Mouse (Mus musculus): ENCODE results near the gene Dpysl4. TPM values are rescaled to one million over a fixed set of nuclear protein-coding genes. Genes with fewer than 3 reads are reported as not detected.

The Dpysl4 gene
- 1 to 10 TPM; 1.1 to 3.2 (median 2.5) TPM for total RNA-seq (2022)

DNA sequence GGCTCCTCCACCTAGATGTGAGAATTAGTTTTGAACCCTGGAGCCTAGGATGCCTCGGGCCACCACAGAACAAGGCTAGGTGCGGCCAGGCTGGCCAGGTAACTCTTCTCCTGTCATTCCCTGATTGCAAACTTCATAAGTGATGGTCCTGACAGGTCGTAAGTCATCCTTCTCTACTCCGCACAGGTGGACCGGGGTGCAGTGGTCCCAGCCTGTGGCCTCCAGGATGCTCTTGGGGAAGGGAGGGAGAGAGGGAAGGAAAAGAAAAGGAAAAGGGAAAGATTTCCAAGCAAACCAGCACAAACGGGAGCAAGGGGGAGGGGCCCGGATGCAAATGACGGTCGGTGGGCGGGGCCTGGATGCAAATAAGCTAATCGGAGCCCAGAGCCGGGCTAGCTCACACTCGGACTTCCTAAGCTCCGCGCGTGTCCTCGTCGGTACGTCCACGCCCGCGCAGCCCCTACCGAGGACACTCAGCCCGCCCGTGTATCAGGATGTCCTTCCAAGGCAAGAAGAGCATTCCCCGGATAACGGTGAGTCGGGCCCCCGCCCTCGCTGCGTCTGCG is at the start of gene Dpysl4:
TSS of gene Dpysl4 (plus strand) at position 373 of the 566 bp plus-strand sequence.
- peak; percentile 45 for DNase-seq

DNA sequence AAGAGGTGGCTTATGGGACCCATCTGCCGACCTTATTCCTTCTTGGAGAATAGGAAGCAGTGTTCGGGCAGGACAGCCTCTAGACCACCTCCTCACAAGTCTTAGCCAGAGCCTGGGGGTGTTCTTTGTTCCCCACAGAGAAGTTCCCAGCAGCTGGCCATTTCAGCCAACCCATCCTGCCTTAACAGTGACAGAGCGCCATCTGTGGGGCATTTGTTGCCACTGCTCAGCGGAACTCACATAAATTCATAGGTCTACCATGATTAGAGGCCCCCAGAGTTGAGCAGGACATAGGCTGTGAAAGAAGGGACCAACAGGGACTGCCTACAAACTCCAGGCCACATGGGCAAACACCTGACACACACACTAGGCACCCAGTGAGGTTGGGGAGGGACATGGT is 22.4 kb upstream of the Dpysl4 start:
- no peak for DNase-seq

DNA sequence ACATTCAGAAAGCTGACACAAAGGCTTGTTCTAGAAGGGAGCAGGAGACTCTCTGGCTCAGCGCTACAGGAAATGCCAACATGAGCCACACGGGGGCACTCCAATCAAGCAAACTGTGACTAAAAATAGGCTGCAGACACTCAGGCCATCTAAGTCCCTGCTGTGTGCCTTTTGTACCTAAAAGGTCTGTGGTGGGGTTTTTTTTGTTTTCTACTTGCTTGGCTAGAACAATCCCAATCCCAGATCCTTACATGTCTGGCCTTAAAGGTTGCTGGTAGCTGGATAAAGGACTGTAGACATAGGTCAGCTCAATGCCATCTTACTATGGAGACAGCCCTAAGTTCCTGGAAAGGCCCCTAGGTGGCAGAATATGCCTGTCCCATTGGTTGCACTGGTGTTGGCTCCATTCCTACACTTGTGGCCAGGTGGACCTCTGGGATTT is 17.6 kb upstream of the Dpysl4 start:
- peak; percentile 20 for DNase-seq

DNA sequence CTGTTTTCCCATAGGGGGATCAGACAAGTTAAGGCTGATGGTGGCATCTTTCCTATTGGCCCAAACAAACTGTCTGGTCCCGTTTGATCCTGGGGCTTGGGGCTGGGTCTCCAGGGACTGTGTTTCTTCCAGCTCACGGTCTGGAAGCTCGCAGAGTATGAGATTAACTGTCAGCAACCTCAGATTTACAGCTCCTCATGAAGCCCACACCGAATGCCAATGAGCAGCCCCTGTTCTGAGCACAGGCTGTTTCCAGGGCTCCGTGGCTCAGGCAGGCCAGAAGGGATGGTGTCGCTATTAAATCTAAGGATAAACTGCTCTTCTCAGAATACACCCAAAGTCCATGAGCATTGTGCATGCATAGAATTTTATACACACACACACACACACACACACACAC is 11.6 kb upstream of the Dpysl4 start:
- no peak for DNase-seq

DNA sequence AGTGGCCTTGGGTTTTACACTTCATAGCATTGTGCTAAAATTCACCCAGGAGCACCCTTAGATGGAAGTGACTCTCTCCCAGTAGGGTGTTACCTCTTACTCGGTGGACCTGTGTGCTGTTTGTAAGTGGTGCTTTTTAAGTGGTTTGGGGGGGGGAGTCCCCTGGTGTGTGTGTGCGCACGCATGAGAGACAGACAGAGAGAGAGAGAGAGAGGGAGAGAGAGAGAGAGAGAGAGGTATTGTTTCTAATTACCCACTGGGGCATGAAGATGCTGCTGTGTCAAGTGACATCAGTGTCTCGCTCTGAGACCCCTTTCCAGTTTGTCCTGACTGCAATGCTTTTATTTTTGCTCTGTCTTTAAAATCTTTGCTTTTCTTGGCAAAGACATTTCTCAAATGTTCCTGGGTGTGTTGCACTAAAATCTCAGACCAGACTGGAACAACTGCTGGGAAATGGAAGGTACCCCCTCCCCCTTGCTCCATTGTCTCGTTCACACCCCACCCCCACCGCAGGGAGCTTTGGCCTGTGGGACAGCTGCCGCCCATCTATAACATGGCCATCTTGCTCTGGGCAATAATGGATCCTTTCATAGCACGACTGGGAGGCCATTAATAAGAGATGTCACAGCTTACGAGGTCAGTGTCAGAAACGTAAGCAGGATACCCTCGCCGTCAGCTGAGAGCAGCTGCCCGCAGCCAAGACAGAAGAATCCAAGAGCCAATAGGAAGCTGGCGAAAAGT is 10.6 kb upstream of the Dpysl4 start:
- DNase-seq, result no peak

DNA sequence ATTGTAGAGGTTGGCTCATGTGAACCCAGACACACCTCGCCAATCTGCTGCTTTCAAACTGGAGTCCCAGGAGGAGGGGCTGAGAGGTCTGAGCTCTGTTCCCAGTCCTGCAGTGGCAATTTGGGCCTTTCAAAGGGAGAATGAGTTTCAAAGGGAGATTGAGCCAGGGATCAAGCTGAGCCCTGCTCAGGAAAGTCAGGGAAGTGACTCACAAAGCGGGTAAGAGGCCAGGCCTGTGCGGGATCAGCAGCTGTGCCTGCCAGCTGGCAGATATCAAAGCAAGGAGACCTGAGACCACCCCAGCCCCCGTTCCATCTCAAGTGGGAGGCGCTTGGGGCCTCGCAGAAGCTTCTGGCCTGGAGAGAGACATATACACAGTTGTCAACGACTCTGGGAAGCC is 8.5 kb upstream of the Dpysl4 start:
- no peak for DNase-seq

DNA sequence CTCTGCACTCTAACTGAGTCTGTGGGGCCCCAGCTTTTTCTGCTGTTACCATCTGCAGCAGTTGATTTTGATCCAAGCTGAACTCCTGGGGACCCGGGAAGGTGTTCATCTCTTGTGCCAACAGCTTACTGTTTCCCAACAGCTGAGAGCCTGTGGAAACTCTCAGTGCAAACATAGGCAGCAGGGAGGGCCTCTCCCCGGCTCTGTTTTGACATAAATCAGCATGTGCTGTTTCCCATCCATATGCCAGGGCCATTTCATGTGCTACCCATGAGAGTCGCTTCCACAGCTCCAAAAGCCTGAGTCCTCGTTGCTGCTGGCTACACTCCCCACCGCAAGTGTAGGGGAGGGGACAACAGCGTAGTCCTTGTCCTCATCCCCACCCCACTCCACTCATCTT is 7.6 kb upstream of the Dpysl4 start:
- no peak for DNase-seq

DNA sequence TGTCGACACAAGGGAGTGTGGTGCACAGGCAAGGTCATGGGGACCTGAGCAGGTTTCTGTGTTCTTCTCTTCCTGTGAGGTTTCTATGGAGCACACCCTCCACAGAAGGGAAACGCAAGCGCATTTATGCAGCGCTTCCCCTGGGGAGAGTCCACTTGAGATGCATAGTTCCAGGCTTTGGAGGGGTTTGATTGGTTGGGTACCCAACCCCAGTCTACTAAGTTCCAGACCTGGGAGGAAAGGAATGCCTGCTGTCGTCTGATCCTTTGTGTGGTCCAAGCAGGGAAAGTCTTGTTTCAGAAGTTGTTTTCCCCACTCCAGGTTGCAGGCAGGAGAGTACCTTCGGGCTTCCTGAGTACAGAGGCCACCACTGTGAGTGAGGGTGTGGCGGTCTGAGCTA is 6.7 kb upstream of the Dpysl4 start:
- DNase-seq, result no peak

DNA sequence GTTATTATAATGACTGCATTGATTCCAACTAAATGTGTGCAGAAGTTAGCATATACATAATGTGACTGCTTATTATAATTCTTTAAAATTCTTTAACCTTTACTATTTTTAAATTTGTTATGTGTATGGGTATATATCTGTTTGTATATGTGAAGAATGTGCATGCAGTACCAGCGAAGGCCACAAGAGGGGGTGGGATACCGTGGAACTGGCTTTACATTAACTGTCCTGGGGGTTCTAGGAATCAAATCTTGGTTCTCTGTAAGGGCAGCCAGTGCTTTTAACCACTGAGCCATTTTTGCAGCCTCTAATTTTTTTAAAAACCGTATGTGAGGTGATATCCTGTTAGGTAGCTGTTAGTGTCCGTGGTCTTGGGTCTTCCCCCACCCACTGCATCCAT is 5.1 kb upstream of the Dpysl4 start:
- no peak for DNase-seq

DNA sequence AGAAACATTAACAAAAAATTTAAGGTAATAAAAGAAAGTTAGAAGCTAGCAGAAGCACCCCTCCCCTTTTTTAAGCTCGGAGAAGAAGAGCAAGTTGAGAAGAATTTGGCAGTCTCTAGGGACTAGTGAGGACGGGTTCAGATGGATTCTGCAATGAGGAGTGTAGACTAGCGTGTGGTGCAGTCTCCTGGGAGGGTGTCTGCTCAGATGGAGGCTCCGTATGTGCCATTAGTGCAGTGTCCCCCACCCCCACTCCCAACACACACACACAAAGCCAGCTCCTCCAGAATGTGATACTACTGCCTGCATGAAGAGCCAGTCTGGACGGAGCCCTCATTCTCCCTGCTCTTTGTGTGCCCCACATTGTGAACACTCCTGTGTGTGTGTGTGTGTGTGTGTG is 4.6 kb upstream of the Dpysl4 start:
- DNase-seq, result no peak

DNA sequence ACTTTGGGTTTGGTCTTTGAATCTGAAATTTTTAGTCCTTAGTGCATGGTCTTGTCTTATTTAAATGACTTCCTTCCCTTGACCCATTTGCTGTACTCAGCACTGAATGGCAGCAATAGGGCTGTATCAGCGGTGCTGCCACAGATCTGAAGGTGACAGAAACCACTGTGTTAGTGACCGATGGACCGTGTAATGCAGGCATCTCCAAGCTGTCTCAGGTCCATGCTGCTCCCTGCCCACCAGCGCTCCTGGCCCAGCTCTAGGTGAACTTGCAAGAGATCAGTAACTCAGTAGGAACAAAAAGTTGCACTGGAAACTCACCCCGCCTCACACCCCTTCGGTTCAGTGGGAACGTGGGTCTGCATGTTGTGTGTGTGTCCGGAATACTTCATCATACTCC is 3.5 kb upstream of the Dpysl4 start:
- DNase-seq, result no peak

DNA sequence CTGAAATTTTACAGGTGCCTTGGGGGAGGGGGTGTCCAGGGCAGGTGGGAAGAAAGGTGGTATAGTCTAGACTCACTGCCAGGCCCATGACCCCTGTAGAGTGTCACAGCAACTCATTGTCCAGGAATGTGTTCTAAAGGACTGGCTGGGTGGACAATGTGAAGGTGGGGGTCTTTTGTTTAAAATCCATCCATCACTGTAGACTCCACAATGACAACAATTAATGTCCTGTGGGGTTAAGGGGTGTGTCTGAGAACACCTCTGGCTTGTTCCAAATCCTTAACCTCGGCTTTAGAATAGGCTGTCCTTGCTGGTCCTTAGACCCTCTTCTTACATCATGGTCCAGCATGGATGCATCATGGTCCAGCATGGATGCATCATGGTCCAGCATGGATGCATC is 1.5 kb upstream of the Dpysl4 start:
- DNase-seq, result no peak

DNA sequence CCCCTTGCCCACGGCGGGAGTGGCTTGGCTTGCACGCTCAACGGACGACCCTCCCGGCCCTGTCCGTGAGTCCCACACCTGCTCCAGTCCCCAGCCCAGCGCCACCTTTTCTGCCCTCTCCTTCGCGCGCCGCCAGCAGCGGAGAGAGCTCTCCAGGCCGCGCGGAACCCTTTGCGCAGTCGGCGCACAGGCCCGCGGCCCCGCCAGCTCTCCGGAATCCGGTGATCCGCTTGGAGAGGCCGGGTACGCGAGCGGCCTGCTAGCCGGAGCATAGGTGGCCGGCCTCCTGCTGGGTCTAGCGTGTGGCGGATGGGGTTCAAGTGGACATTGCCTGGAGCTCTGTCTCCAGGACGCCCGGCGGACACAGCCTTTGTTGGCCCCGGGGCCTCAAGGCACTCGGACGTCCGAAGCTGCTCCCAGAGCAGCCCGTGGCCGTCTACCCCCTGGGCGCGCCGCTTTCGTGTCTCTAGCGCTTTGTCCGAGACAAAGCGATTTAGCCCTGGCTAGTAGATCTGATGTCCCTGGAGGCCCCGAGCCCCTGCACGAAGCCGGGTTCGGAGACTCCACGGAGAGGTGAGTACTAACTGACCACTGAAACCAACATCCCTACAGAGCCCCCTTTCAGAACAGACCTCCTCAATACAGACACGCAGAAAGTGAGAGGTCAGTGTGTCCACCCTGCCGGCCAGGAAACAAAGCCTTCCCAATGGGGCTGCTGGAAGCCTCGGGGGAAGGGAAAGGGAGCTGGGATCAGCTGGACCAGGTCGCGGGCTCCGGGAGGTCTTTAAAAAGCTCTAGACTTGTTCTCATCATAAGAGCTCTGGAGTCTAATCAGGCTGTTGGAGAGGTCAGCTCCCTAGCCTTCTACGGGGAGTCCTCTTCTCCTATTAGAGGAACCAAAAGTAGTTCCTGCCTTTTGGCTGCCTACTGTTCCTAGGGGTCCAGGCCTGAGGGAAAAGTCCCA is 676 bp downstream of the Dpysl4 start:
- no peak for DNase-seq

DNA sequence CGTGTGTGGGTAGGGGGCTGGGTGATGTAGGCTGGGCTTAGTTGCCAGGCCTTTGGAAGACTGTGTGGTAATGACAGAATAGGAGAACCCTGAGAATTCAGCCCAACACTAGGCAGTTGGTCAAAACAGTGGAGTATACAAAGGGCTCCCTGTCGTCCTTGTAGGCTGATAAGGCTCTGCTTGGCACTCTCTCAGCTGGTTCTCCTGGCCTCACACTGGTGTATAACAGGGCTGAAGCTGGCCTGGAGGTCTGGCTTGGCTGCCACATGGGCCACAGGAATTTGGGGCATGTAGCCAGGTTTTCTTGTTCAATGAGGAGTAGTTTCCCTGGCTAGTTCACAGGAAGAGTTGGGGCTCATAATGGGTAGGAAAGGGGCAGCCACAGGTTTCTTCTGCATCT is 2.0 kb downstream of the Dpysl4 start:
- DNase-seq, result no peak

DNA sequence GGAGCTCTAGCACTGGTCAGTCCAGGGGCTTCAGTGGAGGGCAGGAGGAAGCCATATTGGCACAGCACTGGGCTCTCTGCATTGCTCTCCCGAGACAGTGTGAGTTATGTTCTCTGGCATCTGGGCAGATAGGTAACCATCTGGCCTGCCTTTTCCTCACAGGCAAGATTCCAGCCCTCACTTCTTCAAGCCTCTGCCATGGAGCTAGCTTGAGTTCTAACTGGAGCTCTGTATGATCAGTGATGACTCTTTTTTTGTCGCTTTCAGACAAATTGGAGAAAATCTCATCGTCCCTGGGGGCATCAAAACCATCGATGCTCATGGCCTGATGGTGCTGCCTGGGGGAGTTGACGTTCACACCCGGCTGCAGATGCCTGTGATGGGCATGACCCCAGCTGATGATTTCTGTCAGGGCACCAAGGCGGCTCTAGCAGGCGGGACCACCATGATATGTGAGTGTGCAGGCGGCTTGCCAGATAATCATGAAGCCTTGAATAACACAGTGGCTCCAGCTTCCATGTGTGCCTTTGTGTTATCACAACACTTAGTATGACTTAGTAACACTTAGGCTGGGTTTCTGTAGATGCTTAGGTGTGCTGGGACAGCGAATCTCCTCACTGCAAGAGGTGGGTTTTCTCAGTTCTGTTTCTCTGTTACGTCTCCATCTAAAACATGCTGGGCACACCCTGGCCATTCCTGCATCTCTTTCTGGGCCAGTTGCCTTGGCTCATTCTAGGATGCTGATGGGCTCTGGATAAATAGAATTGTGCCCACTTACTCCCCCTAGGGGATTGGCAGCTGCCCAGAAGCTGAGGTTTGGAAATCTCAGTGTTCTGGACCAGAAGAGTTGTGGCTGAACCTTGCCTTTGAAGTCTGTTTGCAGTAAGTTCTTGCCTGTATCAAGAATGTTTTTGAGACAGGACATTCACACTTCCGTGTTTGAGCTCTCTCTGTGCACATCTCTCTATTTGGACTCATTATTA is 4.4 kb downstream of the Dpysl4 start:
- no peak for DNase-seq

DNA sequence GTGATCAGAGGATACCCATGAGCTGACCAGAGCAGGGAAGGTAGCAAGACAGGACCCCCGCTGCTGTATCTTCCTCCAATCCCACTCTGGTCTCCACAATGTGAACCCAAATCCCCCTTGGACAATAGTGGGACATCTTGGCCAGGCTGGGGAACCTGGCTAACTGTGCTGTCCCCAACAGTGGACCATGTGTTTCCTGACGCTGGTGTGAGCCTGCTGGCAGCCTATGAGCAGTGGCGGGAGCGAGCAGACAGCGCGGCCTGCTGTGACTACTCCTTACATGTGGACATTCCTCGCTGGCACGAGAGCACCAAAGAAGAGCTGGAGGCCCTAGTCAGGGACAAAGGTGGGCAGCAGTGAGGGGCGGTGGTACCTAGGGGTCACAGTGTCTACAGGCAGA is 5.9 kb downstream of the Dpysl4 start:
- DNase-seq, result no peak

DNA sequence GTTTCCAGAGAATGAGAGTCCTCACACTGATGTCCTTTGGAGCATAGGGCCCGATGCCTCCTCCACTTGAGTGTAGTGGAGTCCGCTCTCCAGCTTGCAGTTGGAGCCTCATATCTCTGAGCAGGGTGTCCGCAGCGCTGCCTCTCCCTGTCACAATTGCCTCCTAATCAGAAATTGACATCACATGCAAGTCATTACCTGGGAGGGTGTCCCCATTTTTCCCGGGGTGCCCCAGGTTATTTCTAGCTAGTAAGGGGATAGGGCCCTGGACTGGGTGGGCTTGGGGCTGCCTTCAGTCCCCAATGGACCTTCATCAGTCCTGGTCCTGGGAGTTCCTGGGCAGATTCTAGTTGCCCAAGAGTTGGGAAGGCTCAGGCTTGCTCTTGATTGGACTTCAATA is 6.9 kb downstream of the Dpysl4 start:
- DNase-seq, result no peak

DNA sequence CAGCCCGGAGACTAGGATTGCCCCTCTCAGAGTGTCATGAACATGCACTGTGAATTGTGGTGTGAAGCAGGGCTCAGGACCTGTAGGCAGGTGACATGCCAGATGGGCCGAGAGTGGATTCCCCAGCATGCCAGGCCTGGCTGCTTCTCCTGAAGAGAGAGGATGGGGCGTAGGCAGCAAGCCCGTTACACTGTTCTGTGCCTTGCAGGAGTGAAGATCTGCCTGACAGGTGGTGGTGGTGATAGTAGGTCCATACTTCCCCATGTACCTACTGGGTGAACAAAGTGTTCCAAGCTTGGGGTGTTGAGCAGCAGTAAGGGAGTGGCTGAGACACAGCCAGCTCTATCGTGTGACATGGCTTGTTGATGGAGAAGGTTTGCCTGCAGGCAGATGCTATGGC is 7.3 kb downstream of the Dpysl4 start:
- DNase-seq, result no peak

DNA sequence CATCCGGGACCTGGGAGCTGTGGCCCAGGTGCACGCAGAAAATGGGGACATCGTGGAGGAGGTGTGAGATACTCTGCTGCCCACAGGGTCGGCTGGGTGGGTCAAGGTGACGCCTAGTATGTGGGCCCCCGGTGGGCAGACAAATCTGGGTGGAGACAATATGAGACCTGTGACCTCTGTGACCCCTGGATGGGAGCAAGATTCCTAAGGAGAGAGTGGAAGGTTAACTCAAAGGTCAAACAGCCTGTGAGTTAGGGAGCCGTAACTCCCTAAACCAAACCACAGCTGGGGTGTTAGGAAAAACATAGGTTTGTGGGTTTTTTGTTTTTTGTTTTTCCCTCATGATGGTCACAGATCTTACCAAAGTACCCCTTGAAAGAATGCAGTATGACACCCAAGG is 8.0 kb downstream of the Dpysl4 start:
- no peak for DNase-seq

DNA sequence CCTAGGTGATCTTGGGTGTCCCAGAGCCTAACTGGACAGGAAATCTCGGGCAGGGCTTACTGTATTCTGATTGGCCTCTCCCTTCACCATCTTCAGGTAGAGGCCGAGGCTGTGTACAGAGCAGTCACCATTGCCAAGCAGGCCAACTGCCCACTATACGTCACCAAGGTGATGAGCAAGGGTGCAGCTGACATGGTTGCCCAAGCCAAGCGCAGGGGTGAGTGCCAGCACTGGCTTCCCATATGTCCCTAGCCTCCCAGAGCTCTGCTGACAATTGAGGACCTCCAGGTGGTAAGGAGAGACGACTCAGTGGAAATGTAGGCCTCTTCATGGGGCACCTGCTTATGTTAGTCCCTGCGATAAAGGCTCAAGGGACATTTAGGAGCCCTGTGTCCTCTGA is 9.0 kb downstream of the Dpysl4 start:
- no peak for DNase-seq

DNA sequence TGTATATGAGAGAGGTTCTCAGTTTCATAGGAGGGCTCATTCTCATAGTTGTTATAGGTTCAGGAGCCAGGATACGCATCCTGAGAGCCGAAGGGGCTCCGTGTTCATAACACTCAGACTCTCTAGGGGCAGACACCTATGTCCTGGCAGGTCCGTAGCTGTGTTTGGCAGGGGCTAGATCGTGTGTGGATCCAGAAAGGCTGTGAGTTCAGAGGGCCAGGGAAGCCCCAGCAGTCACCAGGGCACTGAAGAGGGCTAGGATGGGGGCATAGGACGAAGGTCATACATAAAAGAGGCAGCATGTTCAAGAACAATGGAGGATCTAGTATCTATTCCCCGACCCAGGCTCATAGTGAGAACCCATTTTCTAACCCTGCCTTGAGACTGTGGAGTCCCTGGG is 9.5 kb downstream of the Dpysl4 start:
- no peak for DNase-seq

DNA sequence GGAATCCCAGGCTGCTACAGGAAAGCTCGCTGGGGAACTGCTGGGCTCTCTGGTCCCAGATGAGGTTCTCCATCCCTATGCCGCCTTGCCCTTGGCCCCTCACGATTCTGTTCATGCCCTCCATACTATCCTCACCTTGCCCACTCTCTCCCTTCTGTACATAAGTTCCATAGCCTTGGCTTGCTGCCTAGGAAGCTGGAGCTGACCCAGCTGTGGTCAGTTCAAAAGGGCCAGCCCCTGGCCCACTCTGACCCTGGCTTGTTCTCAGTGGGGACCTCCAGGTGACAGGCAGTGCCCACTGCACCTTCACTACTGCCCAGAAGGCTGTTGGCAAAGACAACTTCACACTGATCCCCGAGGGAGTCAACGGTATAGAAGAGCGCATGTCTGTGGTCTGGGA is 10.6 kb downstream of the Dpysl4 start:
- DNase-seq, result no peak
